In genomic region chr17:93201265-93201925, GRCm38 (mm10) we compare ENCODE assay signal across 9 mouse cellular contexts. TPM values are rescaled to one million over a fixed set of nuclear protein-coding genes. Genes with fewer than 3 reads are reported as not detected.
A peak's percentile ranks its signal among the peaks of the same experiment; 100 is the strongest.
DNase-seq lines count a peak whose midpoint lies in the region; ATAC-seq and TF ChIP-seq lines count a peak whose summit lies in the region.
"Had no signal": no experiment of that assay in that cellular context is flagged by ENCODE, and none has a peak within 500 bp of the region (broad histone marks: within the 10 kb centered on the region; RNA-seq: fewer than 3 reads in every experiment).

No protein-coding gene starts in this region.

- no peak for TF ChIP-seq CTCF in ES-Bruce4 (IDR thresholded peaks at IDR 0.05; ENCODE audit: low read depth, low read length)

- 2% methylated on average over 16 of the region's 16 CpGs for WGBS in heart, embryonic 11.5 days (ENCODE audit: insufficient replicate concordance)
- 2% methylated on average over 16 of the region's 16 CpGs for WGBS in forebrain, embryonic 16.5 days
- 2% methylated on average over 16 of the region's 16 CpGs for WGBS in midbrain, embryonic 12.5 days

- no peak overlapping the region for H3K27ac ChIP-seq in heart, embryonic 11.5 days (ENCODE audit: low read depth, low read length)
- H3K27ac ChIP-seq in ES-Bruce4 (ENCODE audit: insufficient read depth, low read length) = no peak overlapping the region
- H3K27ac ChIP-seq in forebrain, embryonic 16.5 days (ENCODE audit: low read length) = peak overlapping the region; percentile 45
- H3K27ac ChIP-seq in midbrain, embryonic 12.5 days (replicated peaks) = peak overlapping the region; percentile 83

- H3K4me3 ChIP-seq in heart, embryonic 11.5 days (ENCODE audit: low read depth, low read length) = peak overlapping the region; percentile 40
- 0 out of 2 replicates have a peak overlapping the region, but pooled peaks have one; percentile 27 for H3K4me3 ChIP-seq in ES-Bruce4 (ENCODE audit: low read depth, low read length)
- H3K4me3 ChIP-seq in forebrain, embryonic 16.5 days (replicated peaks; ENCODE audit: low read length) = peak overlapping the region; percentile 49
- H3K4me3 ChIP-seq in midbrain, embryonic 12.5 days = peak overlapping the region; percentile 45

- no peak for ATAC-seq in heart, embryonic 11.5 days (replicated peaks; ENCODE audit: insufficient number of reproducible peaks, low FRiP score, low TSS enrichment)
- ATAC-seq in forebrain, embryonic 16.5 days = no peak; the same call in 1 of the 2 replicates
- ATAC-seq in midbrain, embryonic 12.5 days (ENCODE audit: low FRiP score, low read depth) = no peak

- H3K27me3 ChIP-seq in heart, embryonic 11.5 days (ENCODE audit: control insufficient read depth, insufficient read depth, low read length) = peaks cover 65% of the 10 kb centered on the region
- peaks cover 13% of the 10 kb centered on the region for H3K27me3 ChIP-seq in ES-Bruce4 (ENCODE audit: control insufficient read depth, insufficient read depth, low read length, poor library complexity, severe bottlenecking)
- H3K27me3 ChIP-seq in forebrain, embryonic 16.5 days (replicated peaks; ENCODE audit: control insufficient read depth, insufficient read depth, low read length) = peaks cover 31% of the 10 kb centered on the region
- H3K27me3 ChIP-seq in midbrain, embryonic 12.5 days = peaks cover 62% of the 10 kb centered on the region

- H3K36me3 ChIP-seq in heart, embryonic 11.5 days (ENCODE audit: control insufficient read depth, insufficient read depth, low read length) = no peaks in the 10 kb centered on the region
- H3K36me3 ChIP-seq in ES-Bruce4 (ENCODE audit: control insufficient read depth, insufficient read depth, low read length, poor library complexity, severe bottlenecking) = no peaks in the 10 kb centered on the region
- no peaks in the 10 kb centered on the region for H3K36me3 ChIP-seq in forebrain, embryonic 16.5 days (ENCODE audit: control insufficient read depth, insufficient read depth)
- H3K36me3 ChIP-seq in midbrain, embryonic 12.5 days = no peaks in the 10 kb centered on the region

- H3K9ac ChIP-seq in heart, embryonic 11.5 days (ENCODE audit: low read depth, low read length) = no peak overlapping the region
- no peak overlapping the region for H3K9ac ChIP-seq in ES-Bruce4 (ENCODE audit: low read depth, poor library complexity, severe bottlenecking)
- peak overlapping the region; percentile 59 for H3K9ac ChIP-seq in forebrain, embryonic 16.5 days (replicated peaks; ENCODE audit: low read depth, low read length)
- peak overlapping the region; percentile 58 for H3K9ac ChIP-seq in midbrain, embryonic 12.5 days (replicated peaks)

- peaks cover 11% of the 10 kb centered on the region; the same call in 1 of the 2 replicates for H3K4me1 ChIP-seq in heart, embryonic 11.5 days (ENCODE audit: control insufficient read depth, insufficient read depth, low read length)
- peaks cover 3% of the 10 kb centered on the region for H3K4me1 ChIP-seq in ES-Bruce4 (ENCODE audit: control insufficient read depth, insufficient read depth, low read length)
- H3K4me1 ChIP-seq in forebrain, embryonic 16.5 days (replicated peaks; ENCODE audit: control insufficient read depth, insufficient read depth, low read length) = peaks cover 35% of the 10 kb centered on the region
- H3K4me1 ChIP-seq in midbrain, embryonic 12.5 days = peaks cover 40% of the 10 kb centered on the region

- H3K4me2 ChIP-seq in heart, embryonic 11.5 days = peak overlapping the region; percentile 67
- H3K4me2 ChIP-seq in forebrain, embryonic 16.5 days (ENCODE audit: low read length) = peak overlapping the region; percentile 78
- H3K4me2 ChIP-seq in midbrain, embryonic 12.5 days (replicated peaks) = peak overlapping the region; percentile 63

- H3K9me3 ChIP-seq in heart, embryonic 11.5 days (replicated peaks; ENCODE audit: control insufficient read depth, low read length) = no peaks in the 10 kb centered on the region
- no peaks in the 10 kb centered on the region for H3K9me3 ChIP-seq in ES-Bruce4 (replicated peaks; ENCODE audit: control insufficient read depth, insufficient read depth, low read length, poor library complexity, severe bottlenecking)
- H3K9me3 ChIP-seq in forebrain, embryonic 16.5 days (ENCODE audit: control insufficient read depth, low read length) = no peaks in the 10 kb centered on the region
- H3K9me3 ChIP-seq in midbrain, embryonic 12.5 days = no peaks in the 10 kb centered on the region

- no peak for TF ChIP-seq POLR2A in ES-Bruce4 (IDR thresholded peaks at IDR 0.05; ENCODE audit: insufficient read depth, low read length)

- DNase-seq in heart, adult 9 months (ENCODE audit: low spot score in 2 of 2) = no peak
- no peak for DNase-seq in c-Kit-positive CD71-positive TER-119-positive erythroid progenitor cells, embryonic 14.5 days (ENCODE audit: low spot score)
- no peak for DNase-seq in cerebellum, adult 9-10 months
- no peak for DNase-seq in urinary bladder, adult 18-20 months (ENCODE audit: low spot score in 2 of 2)

- TF ChIP-seq EP300 in ES-Bruce4 (IDR thresholded peaks at IDR 0.05; ENCODE audit: insufficient read depth, low read depth, low read length) = no peak

RNA-seq across cellular contexts. Expression of gene Adcyap1, which starts 2.6 kb away (rescaled TPM):
- polyA plus RNA-seq in heart, embryonic 11.5 days (2014; fragmentation: Nextera tagmentation; extraction: Ambion mirVana) = 0.10 TPM in 2 replicates
- 0.78 TPM in 1 of 2 replicates, not detected in the other for polyA plus RNA-seq in ES-Bruce4 (2011; ENCODE audit: insufficient read depth, insufficient read length, low read depth, missing spikeins)
- 10.2 and 12.3 TPM in 2 replicates for polyA plus RNA-seq in forebrain, embryonic 16.5 days (2015; fragmentation: Nextera tagmentation; extraction: Ambion mirVana)
- 21.5 and 22.5 TPM in 2 replicates for polyA plus RNA-seq in midbrain, embryonic 12.5 days (2016; fragmentation: Nextera tagmentation; extraction: Ambion mirVana)
- polyA plus RNA-seq: small intestine, adult 2 months had no signal

Comparison
In these comparisons a context has a peak if more than half of its experiments do, and no peak if none do; other contexts are left out.
1. H3K27ac ChIP-seq: peak in forebrain, embryonic 16.5 days (single experiment) and midbrain, embryonic 12.5 days (single experiment); none in heart, embryonic 11.5 days (single experiment) and ES-Bruce4 (single experiment).
2. H3K9ac ChIP-seq: peak in forebrain, embryonic 16.5 days (single experiment) and midbrain, embryonic 12.5 days (single experiment); none in heart, embryonic 11.5 days (single experiment) and ES-Bruce4 (single experiment).
3. Peak in every context shown above with its lines, with median percentiles within 50 percentile points of each other: H3K4me2 ChIP-seq and H3K4me3 ChIP-seq.